Mouse (Mus musculus) layer of hippocampus, adult 9-10 months (tissue): ENCODE results near the gene Phf14.

Source experiments
- DNase-seq: peaks from one replicate; pipeline ENCODE4 v3.0.0; 2022; ENCODE audit warnings: low spot score

Phf14 gene

GRCm38 (mm10) chr6:12021480-12021879 lies 113.9 kb downstream of the Phf14 start:
- no peak for DNase-seq

- DNase-seq: no peak
Measured at GRCm38 (mm10) chr6:12023395-12023794, 115.8 kb downstream of the Phf14 start.

GRCm38 (mm10) chr6:12026804-12027537 lies 119.4 kb downstream of the Phf14 start:
- no peak for DNase-seq

GRCm38 (mm10) chr6:12034561-12034960 lies 127.0 kb downstream of the Phf14 start:
- no peak for DNase-seq

- no peak for DNase-seq
Measured at GRCm38 (mm10) chr6:12038268-12038667, 130.7 kb downstream of the Phf14 start.

- DNase-seq: no peak
Measured at GRCm38 (mm10) chr6:12052884-12053283, 145.3 kb downstream of the Phf14 start.

GRCm38 (mm10) chr6:12054149-12054548 lies 146.5 kb downstream of the Phf14 start:
- DNase-seq: no peak

- DNase-seq: no peak
Measured at GRCm38 (mm10) chr6:12058717-12059116, 151.1 kb downstream of the Phf14 start.

GRCm38 (mm10) chr6:12059971-12060370 lies 152.4 kb downstream of the Phf14 start:
- no peak for DNase-seq

GRCm38 (mm10) chr6:12060452-12061140 lies 153.0 kb downstream of the Phf14 start:
- no peak for DNase-seq

GRCm38 (mm10) chr6:12067956-12068355 lies 160.3 kb downstream of the Phf14 start:
- no peak for DNase-seq

- no peak for DNase-seq
Measured at GRCm38 (mm10) chr6:12069357-12069756, 161.7 kb downstream of the Phf14 start.

- DNase-seq: no peak
Measured at GRCm38 (mm10) chr6:12074599-12074998, 167.0 kb downstream of the Phf14 start.

- no peak for DNase-seq
Measured at GRCm38 (mm10) chr6:12077338-12077737, 169.7 kb downstream of the Phf14 start.

- DNase-seq: no peak
Measured at GRCm38 (mm10) chr6:12077880-12078618, 170.4 kb downstream of the Phf14 start.

- no peak for DNase-seq
Measured at GRCm38 (mm10) chr6:12079260-12079659, 171.7 kb downstream of the Phf14 start.

GRCm38 (mm10) chr6:12080423-12080822 lies 172.8 kb downstream of the Phf14 start:
- no peak for DNase-seq

GRCm38 (mm10) chr6:12081722-12082121 lies 174.1 kb downstream of the Phf14 start:
- no peak for DNase-seq

- no peak for DNase-seq
Measured at GRCm38 (mm10) chr6:12082125-12082524, 174.5 kb downstream of the Phf14 start.

- no peak for DNase-seq
Measured at GRCm38 (mm10) chr6:12082531-12083216, 175.1 kb downstream of the Phf14 start.

GRCm38 (mm10) chr6:12084721-12085120 lies 177.1 kb downstream of the Phf14 start:
- DNase-seq: no peak

GRCm38 (mm10) chr6:12089439-12089992 lies 181.9 kb downstream of the Phf14 start:
- DNase-seq: no peak
